Mouse (Mus musculus) gastrocnemius, adult 18-20 months (tissue): Measurements from ENCODE around the gene Acd. TPM values are rescaled to one million over a fixed set of nuclear protein-coding genes. Genes with fewer than 3 reads are reported as not detected.

Experiments used
- DNase-seq: peaks from one replicate; pipeline ENCODE4 v3.0.0; 2021; ENCODE audit warnings: low spot score
- long read RNA-seq, 2 experiments: library from polyadenylated mRNA; stranded (forward); transcript quantifications; one replicate each; pipeline ENCODE4 v2.0.0; 2021
- total RNA-seq, 2 experiments: library from RNA; stranded (reverse); gene quantifications; 2 replicates each; pipeline ENCODE4 v1.2.3; 2021

Gene Acd
- 1 to 10 TPM; 5.0 to 5.4 TPM for total RNA-seq
- long read RNA-seq, experiment 1, transcript Acd-201 (11 exons, 3,154 nt) = major isoform, 7 of 9 reads
- long read RNA-seq, experiment 1, partial matches to known transcripts = 2 of 9 reads
- long read RNA-seq, experiment 1, other reads (novel, unspliced or antisense) = 0 of 9 reads
- long read RNA-seq, experiment 2, transcript Acd-201 (11 exons, 3,154 nt) = major isoform, 7 of 9 reads
- long read RNA-seq, experiment 2, partial matches to known transcripts = 0 of 9 reads
- long read RNA-seq, experiment 2, other reads (novel, unspliced or antisense) = 2 of 9 reads

GRCm38 (mm10) chr8:105700966-105701824, at the start of gene Acd, which contains the start of gene Pard6a:
Acd (minus strand) TSS chr8:105701102.
Pard6a (plus strand) TSS chr8:105701148.
- peak; percentile 96 for DNase-seq

GRCm38 (mm10) chr8:105750606-105751005, 49.7 kb upstream of the Acd start:
- DNase-seq = peak; percentile 29

GRCm38 (mm10) chr8:105743301-105743700, 42.4 kb upstream of the Acd start:
- no peak for DNase-seq

GRCm38 (mm10) chr8:105739216-105739615, 38.3 kb upstream of the Acd start:
- DNase-seq = peak; percentile 67

GRCm38 (mm10) chr8:105732186-105732585, 31.3 kb upstream of the Acd start:
- DNase-seq = no peak

- peak; percentile 33 for DNase-seq
These were observed 26.7 kb upstream of the Acd start for GRCm38 (mm10) chr8:105727397-105728124.

- DNase-seq = no peak
These were observed 24.8 kb upstream of the Acd start for GRCm38 (mm10) chr8:105725726-105726125.

- DNase-seq = no peak
These were observed 22.0 kb upstream of the Acd start for GRCm38 (mm10) chr8:105722861-105723260.

- DNase-seq = no peak
These were observed 18.7 kb upstream of the Acd start for GRCm38 (mm10) chr8:105719637-105720036.

- DNase-seq = no peak
These were observed 15.5 kb upstream of the Acd start for GRCm38 (mm10) chr8:105716302-105716945.

- DNase-seq = no peak
These were observed 14.1 kb upstream of the Acd start for GRCm38 (mm10) chr8:105715042-105715441.

- DNase-seq = peak; percentile 92
These were observed 13.2 kb upstream of the Acd start for GRCm38 (mm10) chr8:105714139-105714538.

- DNase-seq = no peak
These were observed 11.4 kb upstream of the Acd start for GRCm38 (mm10) chr8:105712286-105712685.

GRCm38 (mm10) chr8:105709317-105709716, 8.4 kb upstream of the Acd start:
- DNase-seq = no peak

- DNase-seq = no peak
These were observed 7.8 kb upstream of the Acd start for GRCm38 (mm10) chr8:105708675-105709074.

GRCm38 (mm10) chr8:105707498-105708403, 6.8 kb upstream of the Acd start, which contains the start of the genes 4933405L10Rik and Enkd1:
4933405L10Rik (plus strand) TSS chr8:105707655.
Enkd1 (minus strand) TSS chr8:105708210.
- peak; percentile 92 for DNase-seq

- no peak for DNase-seq
These were observed 5.5 kb upstream of the Acd start for GRCm38 (mm10) chr8:105706426-105706825.

- no peak for DNase-seq
These were observed 4.1 kb upstream of the Acd start for GRCm38 (mm10) chr8:105704955-105705354.

GRCm38 (mm10) chr8:105704146-105704812, 3.4 kb upstream of the Acd start:
- no peak for DNase-seq
